Mouse (Mus musculus): ENCODE measurements around the gene Col17a1.

GRCm38 (mm10) chr19:47627450-47627849, 64.4 kb downstream of the Col17a1 start:
- TF ChIP-seq CTCF (conservative IDR thresholded peaks at IDR 0.05; ENCODE audit: insufficient read depth, insufficient read length, low read depth, low read length) (no peak), POLR2A (IDR thresholded peaks at IDR 0.05; ENCODE audit: low read depth, low read length) (no peak)
